Mouse (Mus musculus): ENCODE measurements around the gene Mynn.

DNA sequence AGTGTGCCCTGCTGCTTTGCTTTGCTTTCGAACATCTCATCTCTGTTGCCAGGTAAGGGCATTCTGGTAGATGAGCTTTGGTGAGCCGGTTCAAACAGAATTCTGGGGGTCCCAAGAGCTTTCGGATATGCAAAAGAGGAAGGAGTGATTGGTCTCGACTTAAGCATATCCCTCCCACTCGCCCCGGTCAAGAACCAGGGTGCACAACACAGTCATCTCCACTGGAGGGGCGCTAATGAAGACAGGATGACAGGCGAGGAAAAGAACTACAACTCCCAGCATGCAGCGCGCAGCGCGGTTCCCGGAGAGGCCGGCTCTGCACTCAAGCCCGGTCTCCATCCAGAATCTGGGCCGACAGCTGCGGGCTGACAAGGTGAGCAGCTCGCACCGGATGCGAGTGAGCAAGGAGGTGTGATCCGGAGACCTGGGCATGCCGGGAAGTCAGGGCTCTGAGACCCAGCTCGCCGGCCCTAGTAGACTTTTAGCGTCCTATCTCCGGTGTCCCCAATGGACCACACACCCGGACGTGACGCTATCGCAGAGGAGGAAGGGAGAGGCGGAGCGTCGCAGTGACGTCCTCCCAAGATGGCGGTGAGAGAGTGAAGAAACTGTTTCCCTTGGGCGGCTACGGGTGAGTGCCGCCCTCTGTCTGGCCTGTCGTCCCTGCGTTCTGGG, at the start of gene Mynn:
- TF ChIP-seq POLR2A (IDR thresholded peaks at IDR 0.05; ENCODE audit: borderline replicate concordance, extremely low read depth, insufficient read depth, insufficient read length, poor library complexity, severe bottlenecking) (peak; percentile 66; the same call in 1 of the 2 replicates), CTCF (IDR thresholded peaks at IDR 0.05; ENCODE audit: borderline replicate concordance, extremely low read depth, insufficient read depth, insufficient read length) (peak; percentile 51; the same call in 1 of the 2 replicates)

Measured in brain, embryonic 14.5 days (tissue).